Mouse (Mus musculus) spleen, adult 2 months (tissue): ENCODE results near the gene Sema5a. TPM values are rescaled to one million over a fixed set of nuclear protein-coding genes. Genes with fewer than 3 reads are reported as not detected.

Source experiments
- DNase-seq, 2 experiments: peaks; one replicate each; pipeline versions ENCODE4 v3.0.0 to v3.0.0-alpha.2; 2012 to 2021; ENCODE audit warnings: low spot score in 2 of 2, low read depth in 1 of 2
- H3K27ac ChIP-seq: fragments of 200-500 bp; 2 replicates; pipeline ENCODE4 v1.5.1; 2012; ENCODE audit warnings: low read length, inconsistent platforms; ENCODE audit not compliant: insufficient read depth
- H3K27me3 ChIP-seq: fragments of 200-500 bp; 2 replicates; pipeline ENCODE4 v1.6.1; 2012; ENCODE audit warnings: mild to moderate bottlenecking, moderate library complexity, low read length, inconsistent platforms; ENCODE audit not compliant: control insufficient read depth, insufficient read depth
- H3K36me3 ChIP-seq: fragments of 200-500 bp; 2 replicates; pipeline ENCODE4 v1.6.1; 2012; ENCODE audit warnings: mild to moderate bottlenecking, low read length, inconsistent platforms; ENCODE audit not compliant: control insufficient read depth, insufficient read depth
- H3K4me1 ChIP-seq: fragments of 200-500 bp; 2 replicates; pipeline ENCODE4 v1.6.1; 2011; ENCODE audit warnings: inconsistent platforms; ENCODE audit not compliant: control insufficient read depth, insufficient read depth, insufficient read length
- H3K4me3 ChIP-seq: fragments of 200-500 bp; 2 replicates; pipeline ENCODE4 v1.5.1; 2011; ENCODE audit warnings: mild to moderate bottlenecking, inconsistent platforms; ENCODE audit not compliant: insufficient read depth, insufficient read length; ENCODE audit errors: extremely low read depth
- CTCF ChIP-seq: fragments of 200-500 bp; IDR thresholded peaks from 2 replicates; pipeline ENCODE4 v1.5.1; 2011; ENCODE audit warnings: mild to moderate bottlenecking, inconsistent platforms; ENCODE audit not compliant: insufficient read depth, insufficient read length, insufficient replicate concordance; ENCODE audit errors: extremely low read depth
- POLR2A ChIP-seq: fragments of 200-500 bp; IDR thresholded peaks from 2 replicates; pipeline ENCODE4 v1.6.1; 2011; ENCODE audit warnings: low read depth, low read length, inconsistent platforms
- WGBS: fragments of 180-500 bp; shearing (Covaris S2); methylation state at CpG from one replicate; pipeline ENCODE4 v1.1.7; 2018; 5-methylcytosine and 5-hydroxymethylcytosine counted together
- polyA plus RNA-seq: library from polyadenylated mRNA; depleted of rRNA; stranded (reverse); fragments of >200 nt; gene quantifications from 2 replicates; pipeline ENCODE4 v1.2.3, GENCODE M21; 2012

The Sema5a gene
- polyA plus RNA-seq, 1 experiment, result 5.4 TPM

DNA sequence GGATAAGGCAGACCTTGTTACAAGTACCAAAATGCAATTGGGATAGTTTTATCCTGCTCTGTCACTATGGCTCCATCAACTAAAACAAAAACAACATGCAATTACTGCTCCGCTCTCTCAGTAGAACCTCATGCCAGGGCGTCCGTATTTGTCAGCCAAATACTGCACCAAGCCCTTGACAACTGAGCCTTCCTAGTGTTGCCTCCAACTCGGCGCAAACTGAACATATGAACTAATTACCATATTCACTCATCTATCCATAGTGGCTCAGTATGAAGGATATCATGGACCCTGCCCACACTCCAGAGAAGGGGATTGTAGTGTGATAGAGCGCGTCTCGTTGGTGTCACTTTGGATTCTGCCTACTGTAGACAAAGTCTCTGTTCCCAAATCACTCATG is 389.1 kb downstream of the Sema5a start:
- WGBS, result 95% methylated on average over 8 of the region's 8 CpGs
- DNase-seq, result no peak
- no peaks in the 10 kb centered on the region for H3K27me3 ChIP-seq
- H3K4me1 ChIP-seq, result no peaks in the 10 kb centered on the region
- no peak overlapping the region for H3K4me3 ChIP-seq
- no peak for TF ChIP-seq CTCF
- no peak for TF ChIP-seq POLR2A
- no peak overlapping the region for H3K27ac ChIP-seq
- H3K36me3 ChIP-seq, result no peaks in the 10 kb centered on the region

GRCm38 (mm10) chr15:32637879-32638278 is 393.3 kb downstream of the Sema5a start:
- TF ChIP-seq POLR2A (no peak), CTCF (no peak)
- Histone ChIP-seq H3K27me3 (no peaks in the 10 kb centered on the region), H3K4me1 (no peaks in the 10 kb centered on the region), H3K4me3 (no peak overlapping the region), H3K36me3 (no peaks in the 10 kb centered on the region), H3K27ac (no peak overlapping the region)
- 94% methylated on average over 3 of the region's 3 CpGs for WGBS
- no peak for DNase-seq

GRCm38 (mm10) chr15:32647061-32647687 is 402.6 kb downstream of the Sema5a start:
- DNase-seq, result no peak

DNA sequence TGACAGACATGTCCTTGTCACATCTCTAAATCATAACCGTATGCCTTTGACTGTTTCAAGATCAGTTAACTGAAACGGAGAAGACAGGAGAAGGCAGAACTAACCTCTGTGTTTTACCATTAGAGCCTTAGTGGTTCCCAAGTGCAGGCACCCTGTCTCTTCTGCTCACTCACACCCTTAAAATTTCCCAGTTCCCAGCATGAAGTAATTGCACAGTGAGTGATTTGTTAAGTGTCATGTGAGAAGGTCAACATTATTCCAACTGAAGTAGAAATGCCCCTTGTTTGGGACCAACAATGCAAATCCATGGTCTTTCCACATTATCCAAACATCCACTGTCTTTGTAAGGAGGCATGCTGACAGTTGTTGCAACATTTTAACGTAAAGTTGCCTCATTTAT is 409.4 kb downstream of the Sema5a start:
- Histone ChIP-seq H3K27me3 (no peaks in the 10 kb centered on the region), H3K36me3 (no peaks in the 10 kb centered on the region), H3K27ac (no peak overlapping the region), H3K4me1 (no peaks in the 10 kb centered on the region), H3K4me3 (no peak overlapping the region)
- DNase-seq, result no peak
- TF ChIP-seq CTCF (no peak), POLR2A (no peak)
- 79% methylated on average over 3 of the region's 3 CpGs for WGBS

More at GRCm38 (mm10) chr15:32647061-32647687, 402.6 kb downstream of the Sema5a start:
- no peak for TF ChIP-seq POLR2A
- TF ChIP-seq CTCF, result no peak
- no peak overlapping the region for H3K4me3 ChIP-seq
- no peaks in the 10 kb centered on the region for H3K27me3 ChIP-seq
- WGBS, result 72% methylated on average over 1 of the region's 1 CpGs
- no peaks in the 10 kb centered on the region for H3K36me3 ChIP-seq
- no peaks in the 10 kb centered on the region for H3K4me1 ChIP-seq
- no peak overlapping the region for H3K27ac ChIP-seq

DNA sequence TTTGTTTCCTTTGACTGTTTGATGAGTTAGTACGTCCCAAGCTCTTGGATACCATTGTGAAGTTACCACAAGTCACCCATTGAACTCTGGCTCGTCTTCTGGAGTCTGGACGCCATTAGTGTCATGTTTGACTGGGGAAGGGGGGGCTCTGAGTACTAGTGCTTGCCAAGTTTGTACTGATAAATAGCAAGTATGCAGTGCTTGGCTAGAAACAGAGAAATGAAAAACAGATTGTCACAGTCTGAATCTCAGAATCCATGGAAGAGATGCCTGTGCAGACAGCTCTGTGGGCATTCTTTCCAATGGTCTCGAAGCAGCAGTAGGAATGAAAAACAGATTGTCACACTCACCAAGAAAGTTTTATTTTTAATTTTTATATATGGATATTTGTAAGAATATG is 411.4 kb downstream of the Sema5a start:
- H3K27ac ChIP-seq, result no peak overlapping the region
- no peaks in the 10 kb centered on the region for H3K27me3 ChIP-seq
- no peak for TF ChIP-seq POLR2A
- TF ChIP-seq CTCF, result no peak
- no peak overlapping the region for H3K4me3 ChIP-seq
- no peaks in the 10 kb centered on the region for H3K4me1 ChIP-seq
- 84% methylated on average over 4 of the region's 4 CpGs for WGBS
- no peak for DNase-seq
- H3K36me3 ChIP-seq, result no peaks in the 10 kb centered on the region

GRCm38 (mm10) chr15:32676446-32676845 is 431.8 kb downstream of the Sema5a start:
- WGBS, result 80% methylated on average over 1 of the region's 1 CpGs
- Histone ChIP-seq H3K4me1 (no peaks in the 10 kb centered on the region), H3K27ac (no peak overlapping the region), H3K27me3 (no peaks in the 10 kb centered on the region), H3K4me3 (no peak overlapping the region), H3K36me3 (no peaks in the 10 kb centered on the region)
- DNase-seq, result no peak
- TF ChIP-seq CTCF (no peak), POLR2A (no peak)

DNA sequence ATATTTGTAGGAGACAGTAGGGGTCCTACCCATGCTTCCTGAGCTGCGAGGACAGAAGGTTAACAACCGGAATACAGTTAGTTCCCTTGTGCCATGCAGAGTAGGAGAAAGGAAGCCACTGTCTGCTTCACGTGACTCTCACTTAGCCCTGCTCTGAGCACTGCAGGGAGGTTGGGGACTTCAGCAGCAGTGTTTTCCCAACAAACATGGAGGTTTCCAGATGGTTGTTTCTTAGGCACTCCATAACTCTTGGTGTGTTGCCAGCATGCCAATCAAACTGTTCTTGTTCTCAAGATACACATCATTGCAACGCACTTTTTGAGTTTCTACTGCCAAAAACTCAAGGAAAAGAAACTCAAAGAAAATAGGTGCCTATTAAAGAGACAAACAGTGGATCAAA is 440.5 kb downstream of the Sema5a start:
- no peak overlapping the region for H3K27ac ChIP-seq
- 71% methylated on average over 4 of the region's 4 CpGs for WGBS
- no peaks in the 10 kb centered on the region for H3K36me3 ChIP-seq
- H3K4me3 ChIP-seq, result no peak overlapping the region
- DNase-seq, result no peak
- H3K27me3 ChIP-seq, result no peaks in the 10 kb centered on the region
- no peaks in the 10 kb centered on the region for H3K4me1 ChIP-seq
- no peak for TF ChIP-seq CTCF
